Mouse (Mus musculus) Patski (cell line): Measurements from ENCODE around the gene Vcl. TPM values are rescaled to one million over a fixed set of nuclear protein-coding genes. Genes with fewer than 3 reads are reported as not detected.
A peak's percentile ranks its signal among the peaks of the same experiment; 100 is the strongest.

Experiments used
- ATAC-seq: fragments of 100-300 bp; one replicate; pipeline ENCODE4 v1.8.0; 2021
- CTCF ChIA-PET: fragments of 350-600 bp; sonication (Branson Sonifier 250); formaldehyde crosslinking; loops from one replicate; lab custom pipeline; 2022; ENCODE audit warnings: inconsistent platforms; lab: Charles Lee
- POLR2A ChIA-PET: fragments of 350-600 bp; sonication (Branson Sonifier 250); formaldehyde crosslinking; loops from one replicate; lab custom pipeline; 2022; ENCODE audit warnings: antibody characterized with exemption, inconsistent platforms; lab: Charles Lee
- DNase-seq: peaks from one replicate; pipeline ENCODE4 v3.0.0-alpha.2; 2011; ENCODE audit warnings: low read depth, low spot score
- H3K27me3 ChIP-seq: fragments of 371-371 bp; one replicate; pipeline ENCODE4 v1.5.1; 2021
- CTCF ChIP-seq: fragments of 100-300 bp; IDR thresholded peaks from one replicate; pipeline ENCODE4 v1.5.1; 2021
- in situ Hi-C: fragments of 300-500 bp; cut with MboI; formaldehyde crosslinking; loops from 3 replicates; pipeline ENCODE4 v1.11.1; 2018; ENCODE audit warnings: low pct_unique_long_range_greater_than_20kb, mixed read lengths
- polyA plus RNA-seq: library from polyadenylated mRNA; unstranded; gene quantifications from one replicate; pipeline ENCODE4 v1.2.3, GENCODE M21; 2021

The Vcl gene
- 255 TPM for polyA plus RNA-seq

DNA sequence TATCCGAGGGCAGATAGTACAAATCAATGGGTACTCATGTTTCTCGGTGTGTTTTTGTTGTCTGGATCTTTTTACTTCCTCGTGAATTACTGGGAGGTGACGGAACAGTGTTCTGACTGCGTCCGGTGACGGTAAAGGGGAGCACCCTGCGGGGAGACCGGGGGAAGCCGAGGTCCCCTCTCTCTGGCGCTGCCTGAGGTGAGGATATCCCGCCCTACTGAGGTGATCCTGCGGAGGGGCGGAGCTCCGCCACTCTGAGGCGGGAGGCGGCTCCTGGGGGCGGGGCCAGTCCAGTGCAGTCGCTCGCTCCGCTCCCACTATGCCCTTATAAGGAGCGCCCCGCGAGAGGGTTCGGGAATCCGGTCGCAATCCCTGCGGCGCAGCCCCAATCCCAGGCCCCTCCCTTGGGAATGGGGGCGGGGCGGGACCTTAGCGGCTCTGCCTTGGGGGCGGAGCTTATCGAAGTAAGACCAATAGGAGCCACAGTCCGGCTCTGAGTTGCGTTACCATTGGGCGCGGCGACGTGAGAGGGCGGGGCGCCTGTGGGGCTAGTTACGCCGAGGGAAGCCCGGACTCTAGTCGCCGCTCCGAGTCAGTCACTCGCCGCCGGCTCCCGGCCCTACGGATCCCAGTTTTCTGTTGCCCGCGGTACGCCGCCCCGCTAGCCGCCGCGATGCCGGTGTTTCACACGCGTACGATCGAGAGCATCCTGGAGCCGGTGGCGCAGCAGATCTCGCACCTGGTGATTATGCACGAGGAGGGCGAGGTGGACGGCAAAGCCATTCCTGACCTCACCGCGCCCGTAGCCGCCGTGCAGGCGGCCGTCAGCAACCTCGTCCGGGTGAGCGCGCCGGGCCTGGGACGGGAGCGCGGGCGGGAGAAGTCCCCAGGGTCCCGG lies at the start of gene Vcl:
Gene Vcl, plus strand, starts transcription at position 551 of the 898 bp plus-strand sequence.
- TF ChIP-seq CTCF, result no peak
- no peaks in the 10 kb centered on the region for H3K27me3 ChIP-seq
- ATAC-seq, result peak; percentile 95
- DNase-seq, result peak; percentile 94
- POLR2A ChIA-PET, result interaction anchor here (0.8 to 2.8 kb wide), 3 partner anchors 14 to 124 kb away, joined by 3 to 12 read pairs (median 4); no protein-coding TSS in a partner anchor
- in situ Hi-C loops, result loop anchor here (5.0 kb wide), 1 partner anchor 42 kb away; no protein-coding TSS in a partner anchor
- CTCF ChIA-PET, result interaction anchor here (1.2 to 1.3 kb wide), 2 partner anchors 14 to 56 kb away, joined by 3 read pairs; no protein-coding TSS in a partner anchor

- H3K27me3 ChIP-seq, result no peaks in the 10 kb centered on the region
- TF ChIP-seq CTCF, result no peak
- ChIA-PET POLR2A (interaction anchor here (0.6 to 0.7 kb wide), 3 partner anchors 9 to 208 kb away, joined by 3 to 6 read pairs (median 3); no protein-coding TSS in a partner anchor), CTCF (interaction anchor here (1.0 to 3.3 kb wide), 7 partner anchors 9 to 100 kb away, joined by 3 to 22 read pairs (median 4); no protein-coding TSS in a partner anchor)
- DNase-seq (no peak), ATAC-seq (no peak)
- in situ Hi-C loops, result loop anchor here (5.0 kb wide), 2 partner anchors 43 to 108 kb away; partner anchors contain the start of gene Vcl
Measured at GRCm38 (mm10) chr14:20884691-20885090, 44.5 kb upstream of the Vcl start.

DNA sequence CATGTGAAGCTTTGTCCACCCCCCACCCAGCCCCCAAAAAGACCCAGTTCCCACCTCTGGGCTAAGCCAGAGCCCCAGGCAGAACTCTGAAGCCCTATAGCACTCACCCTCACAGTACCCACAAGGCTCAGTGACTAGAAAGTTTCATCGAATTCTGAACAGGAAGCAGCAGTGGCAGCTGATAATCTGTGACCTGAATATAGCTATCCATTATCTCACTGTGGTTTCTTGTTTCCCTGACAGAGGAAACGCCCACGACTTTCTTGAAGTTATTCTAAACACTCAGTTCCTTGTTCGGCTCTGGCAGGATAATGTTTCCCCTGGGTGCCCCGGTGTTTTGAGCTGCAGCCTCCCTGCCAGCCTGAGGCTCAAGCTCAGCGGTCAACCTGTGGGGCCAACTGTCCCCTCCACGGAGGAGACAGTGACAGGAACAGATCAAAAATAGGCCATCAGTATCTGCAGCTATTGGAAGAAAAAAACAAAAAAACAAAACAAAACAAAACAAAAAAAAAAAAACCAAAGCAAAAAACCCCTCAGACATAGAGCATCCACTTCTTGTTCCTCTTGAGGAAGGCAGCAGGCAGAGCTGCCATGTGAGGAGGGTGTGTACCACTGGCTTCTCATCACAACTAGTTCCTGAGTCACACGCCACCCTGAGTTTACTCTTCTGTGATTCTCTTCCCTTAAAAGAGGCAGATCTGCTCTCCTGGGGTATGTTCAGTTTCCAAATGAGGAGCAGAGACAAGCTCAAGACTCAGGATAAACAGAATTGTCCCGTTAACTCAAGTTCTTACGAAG lies 43.9 kb upstream of the Vcl start:
- CTCF ChIA-PET, result interaction anchor here (1.0 to 3.3 kb wide), 9 partner anchors 10 to 99 kb away, joined by 3 to 22 read pairs (median 4); no protein-coding TSS in a partner anchor
- TF ChIP-seq CTCF, result no peak
- H3K27me3 ChIP-seq, result no peaks in the 10 kb centered on the region
- ATAC-seq (no peak), DNase-seq (no peak)
- POLR2A ChIA-PET, result interaction anchor here (0.6 to 0.7 kb wide), 3 partner anchors 8 to 208 kb away, joined by 3 to 6 read pairs (median 3); no protein-coding TSS in a partner anchor
- in situ Hi-C loops, result loop anchor here (5.0 kb wide), 2 partner anchors 42 to 107 kb away; partner anchors contain the start of gene Vcl

DNA sequence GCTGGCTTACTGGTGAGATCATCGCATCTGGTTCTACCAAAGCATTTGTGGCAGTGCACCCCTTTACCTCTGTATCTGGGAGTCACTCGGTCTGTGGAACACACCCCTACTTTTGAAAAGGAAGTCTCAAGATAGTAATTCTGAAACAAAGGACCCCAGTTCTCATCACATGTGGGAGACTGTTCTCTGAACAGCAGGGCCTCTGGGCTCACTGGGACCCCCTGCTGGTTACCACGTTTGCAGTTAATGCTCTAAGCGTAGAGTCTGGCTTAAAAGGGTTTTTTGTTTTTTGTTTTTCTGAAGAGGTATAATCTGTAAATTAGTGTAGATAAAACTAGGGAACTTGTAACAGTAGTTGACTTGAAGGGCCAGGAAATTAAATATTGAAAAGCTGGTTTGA lies 42.9 kb upstream of the Vcl start:
- H3K27me3 ChIP-seq, result no peaks in the 10 kb centered on the region
- ChIA-PET CTCF (interaction anchor here (1.0 to 3.3 kb wide), 6 partner anchors 13 to 121 kb away, joined by 3 to 22 read pairs (median 6); no protein-coding TSS in a partner anchor), POLR2A (no interaction called here)
- peak; percentile 67 for TF ChIP-seq CTCF
- in situ Hi-C loops, result loop anchor here (5.0 kb wide), 2 partner anchors 41 to 106 kb away; partner anchors contain the start of gene Vcl
- DNase-seq, result no peak
- no peak for ATAC-seq

GRCm38 (mm10) chr14:20887541-20888085 lies 41.6 kb upstream of the Vcl start:
- no peak for ATAC-seq
- no peak for TF ChIP-seq CTCF
- DNase-seq, result no peak
- no peaks in the 10 kb centered on the region for H3K27me3 ChIP-seq
- ChIA-PET POLR2A (no interaction called here), CTCF (interaction anchor here (1.0 to 3.3 kb wide), 3 partner anchors 14 to 89 kb away, joined by 3 to 22 read pairs (median 3); no protein-coding TSS in a partner anchor)
- in situ Hi-C loops, result loop anchor here (5.0 kb wide), 2 partner anchors 40 to 105 kb away; partner anchors contain the start of gene Vcl

GRCm38 (mm10) chr14:20891941-20892402 lies 37.2 kb upstream of the Vcl start:
- no peak for TF ChIP-seq CTCF
- POLR2A ChIA-PET, result no interaction called here
- DNase-seq, result peak; percentile 97

GRCm38 (mm10) chr14:20893815-20894214 lies 35.4 kb upstream of the Vcl start:
- no peaks in the 10 kb centered on the region for H3K27me3 ChIP-seq
- TF ChIP-seq CTCF, result no peak
- in situ Hi-C loops, result no loop called here
- ChIA-PET POLR2A (interaction anchor here (0.6 to 1.9 kb wide), 3 partner anchors 9 to 42 kb away, joined by 3 to 5 read pairs (median 3); no protein-coding TSS in a partner anchor), CTCF (interaction anchor here (1.0 to 4.2 kb wide), 4 partner anchors 10 to 45 kb away, joined by 3 to 20 read pairs (median 10); no protein-coding TSS in a partner anchor)
- DNase-seq (no peak), ATAC-seq (no peak)

More at GRCm38 (mm10) chr14:20891941-20892402, 37.2 kb upstream of the Vcl start:
- in situ Hi-C loops, result no loop called here
- no peaks in the 10 kb centered on the region for H3K27me3 ChIP-seq
- CTCF ChIA-PET, result interaction anchor here (1.6 to 4.2 kb wide), 4 partner anchors 9 to 47 kb away, joined by 3 to 20 read pairs (median 8); no protein-coding TSS in a partner anchor
- ATAC-seq, result peak; percentile 98

DNA sequence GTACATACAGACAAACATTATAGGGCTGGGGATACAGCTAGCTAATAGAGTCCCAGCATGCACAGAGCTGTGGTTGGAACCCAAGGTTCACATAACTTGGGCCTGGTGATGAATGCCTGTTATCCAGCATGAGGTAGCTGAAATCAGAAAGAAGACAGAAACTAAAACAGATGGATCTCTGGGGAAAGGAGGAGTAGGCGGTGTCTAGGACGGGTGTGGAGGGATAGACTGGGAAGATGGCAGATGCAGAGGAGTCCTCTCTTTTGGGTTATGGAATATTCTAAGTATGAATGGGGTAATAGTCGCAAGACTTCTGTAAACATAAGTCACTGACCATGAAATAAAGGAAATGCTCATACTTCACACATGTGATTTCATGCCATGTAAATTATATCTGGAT lies 27.9 kb upstream of the Vcl start:
- TF ChIP-seq CTCF, result no peak
- in situ Hi-C loops, result no loop called here
- ChIA-PET CTCF (interaction anchor here (1.2 to 2.0 kb wide), 3 partner anchors 9 to 13 kb away, joined by 3 to 5 read pairs (median 4); no protein-coding TSS in a partner anchor), POLR2A (no interaction called here)
- no peak for ATAC-seq
- DNase-seq, result no peak
- no peaks in the 10 kb centered on the region for H3K27me3 ChIP-seq

DNA sequence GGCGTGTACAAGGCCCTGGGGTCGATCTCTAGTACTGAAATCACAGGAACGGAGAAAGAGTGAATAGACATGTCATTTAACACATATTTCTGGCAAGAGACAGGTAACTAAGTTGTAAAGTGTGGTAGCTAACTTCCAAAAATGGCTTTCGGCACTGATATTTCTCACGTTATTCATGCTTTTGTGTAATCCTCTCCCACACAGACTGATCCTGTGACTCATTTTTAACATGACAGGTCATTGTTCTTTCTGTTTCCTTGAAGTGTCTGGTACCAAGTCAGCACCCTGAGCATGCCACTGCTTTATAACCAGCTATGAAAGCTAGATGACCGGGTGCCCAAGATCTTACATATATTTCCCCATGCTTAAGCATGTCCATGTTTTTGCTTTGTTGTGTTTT lies 26.1 kb upstream of the Vcl start:
- DNase-seq (peak; percentile 58), ATAC-seq (peak; percentile 8)
- ChIA-PET POLR2A (interaction anchor here (0.7 to 1.8 kb wide), 4 partner anchors 9 to 701 kb away, joined by 3 to 4 read pairs (median 3); no protein-coding TSS in a partner anchor), CTCF (interaction anchor here (1.4 to 4.1 kb wide), 3 partner anchors 11 to 37 kb away, joined by 3 to 20 read pairs (median 5); no protein-coding TSS in a partner anchor)
- no peak for TF ChIP-seq CTCF
- in situ Hi-C loops, result no loop called here
- no peaks in the 10 kb centered on the region for H3K27me3 ChIP-seq
